Mouse (Mus musculus) liver, postnatal 0 days (tissue): ENCODE measurements around the gene Cenpc1.

Experiments used
- CTCF ChIP-seq: sonication (generic); IDR thresholded peaks from 2 replicates; pipeline ENCODE4 v1.5.1; 2016; ENCODE audit warnings: antibody characterized with exemption, low read depth
- EP300 ChIP-seq: IDR thresholded peaks from 2 replicates; pipeline ENCODE4 v1.6.1; 2016; ENCODE audit warnings: antibody characterized with exemption, low read depth, mild to moderate bottlenecking

GRCm38 (mm10) chr5:86098988-86099387 is 33.6 kb upstream of the Cenpc1 start:
- TF ChIP-seq CTCF (no peak), EP300 (no peak)
